Mouse (Mus musculus) C2C12 (cell line): ENCODE results near the gene Lypd4. TPM values are rescaled to one million over a fixed set of nuclear protein-coding genes. Genes with fewer than 3 reads are reported as not detected.

Experiments used
- H3K27me3 ChIP-seq: one replicate; pipeline ENCODE4 v1.6.1; 2011; ENCODE audit not compliant: control insufficient read depth, insufficient read depth, insufficient read length
- H3K36me3 ChIP-seq: one replicate; pipeline ENCODE4 v1.6.1; 2011; ENCODE audit not compliant: control insufficient read depth, insufficient read depth
- H3K4me3 ChIP-seq: one replicate; pipeline ENCODE4 v1.5.1; 2011; ENCODE audit warnings: mild to moderate bottlenecking, control low read depth; ENCODE audit not compliant: poor library complexity, insufficient read depth, severe bottlenecking
- H3K79me2 ChIP-seq: one replicate; pipeline ENCODE4 v1.6.1; 2011; ENCODE audit not compliant: control insufficient read depth, insufficient read depth
- H3K79me3 ChIP-seq: one replicate; pipeline ENCODE4 v1.6.1; 2011; ENCODE audit warnings: low read depth, control low read depth
- H3ac ChIP-seq: one replicate; pipeline ENCODE3; 2011; ENCODE audit warnings: low read depth; ENCODE audit not compliant: control insufficient read depth, insufficient read length
- CEBPB ChIP-seq: IDR thresholded peaks from one replicate; pipeline ENCODE4 v1.6.1; 2011; ENCODE audit warnings: low read depth, mild to moderate bottlenecking, control low read depth, moderate library complexity
- CTCF ChIP-seq: IDR thresholded peaks from one replicate; pipeline ENCODE4 v1.5.1; 2011; ENCODE audit not compliant: control insufficient read depth, insufficient read depth, insufficient read length
- FOSL1 ChIP-seq: IDR thresholded peaks from one replicate; pipeline ENCODE4 v1.8.0; 2011; ENCODE audit warnings: mild to moderate bottlenecking, low read length; ENCODE audit not compliant: poor library complexity, insufficient read depth, severe bottlenecking
- MAX ChIP-seq: IDR thresholded peaks from one replicate; pipeline ENCODE4 v1.6.1; 2011; ENCODE audit warnings: mild to moderate bottlenecking, control low read depth
- MYOD1 ChIP-seq: IDR thresholded peaks from one replicate; pipeline ENCODE4 v1.6.1; 2011; ENCODE audit warnings: low read depth; ENCODE audit not compliant: control insufficient read depth, insufficient read length
- MYOG ChIP-seq: IDR thresholded peaks from one replicate; pipeline ENCODE4 v1.6.1; 2011; ENCODE audit not compliant: control insufficient read depth, insufficient read length; ENCODE audit errors: extremely low read depth
- USF1 ChIP-seq: IDR thresholded peaks from one replicate; pipeline ENCODE4 v1.6.1; 2011; ENCODE audit warnings: low read depth, mild to moderate bottlenecking, control low read depth, moderate library complexity
- polyA plus RNA-seq: library from polyadenylated mRNA; unstranded; fragments of >200 nt; fragmentation: generic; extraction: Trizol; gene quantifications from one replicate; pipeline ENCODE4 v1.2.1, GENCODE M21; 2012; ENCODE audit warnings: missing spikeins

Gene Lypd4
- polyA plus RNA-seq, 1 experiment, result not detected

- H3ac ChIP-seq, result no peak overlapping the region
- H3K27me3 ChIP-seq, result no peaks in the 10 kb centered on the region
- TF ChIP-seq MYOD1 (no peak), FOSL1 (no peak), CTCF (no peak), CEBPB (no peak), MAX (no peak), USF1 (no peak), MYOG (no peak)
- H3K79me2 ChIP-seq, result no peaks in the 10 kb centered on the region
- no peaks in the 10 kb centered on the region for H3K36me3 ChIP-seq
- no peak overlapping the region for H3K4me3 ChIP-seq
- H3K79me3 ChIP-seq, result no peaks in the 10 kb centered on the region
These were observed 13.2 kb downstream of the Lypd4 start for GRCm38 (mm10) chr7:24856460-24857120.

- Histone ChIP-seq H3K79me3 (no peaks in the 10 kb centered on the region), H3K4me3 (no peak overlapping the region), H3K27me3 (no peaks in the 10 kb centered on the region), H3K79me2 (no peaks in the 10 kb centered on the region), H3K36me3 (no peaks in the 10 kb centered on the region), H3ac (no peak overlapping the region)
- TF ChIP-seq USF1, result no peak
- TF ChIP-seq MYOG, result no peak
- TF ChIP-seq MAX, result no peak
- TF ChIP-seq MYOD1, result no peak
- TF ChIP-seq CTCF, result no peak
- no peak for TF ChIP-seq FOSL1
- TF ChIP-seq CEBPB, result no peak
These were observed 16.0 kb downstream of the Lypd4 start for GRCm38 (mm10) chr7:24853695-24854094.

DNA sequence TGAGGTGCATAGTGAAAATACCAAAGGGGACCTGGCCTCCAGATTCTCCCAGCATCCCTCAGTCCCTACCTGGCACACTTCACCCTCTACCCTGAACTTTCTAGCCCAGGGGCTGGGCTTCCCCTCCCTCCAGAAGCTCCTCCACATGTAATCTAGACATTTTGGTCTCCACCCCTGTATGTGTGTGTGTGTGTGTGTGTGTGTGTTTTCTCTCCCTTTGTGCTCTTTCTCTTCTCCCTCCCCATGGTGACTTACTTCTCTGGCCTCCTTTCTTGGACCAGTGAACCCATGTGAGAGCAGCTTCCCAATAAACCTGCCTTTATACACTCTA lies 16.5 kb downstream of the Lypd4 start:
- TF ChIP-seq MYOG (no peak), MAX (no peak), FOSL1 (no peak), CTCF (no peak), MYOD1 (no peak), USF1 (no peak), CEBPB (no peak)
- no peak overlapping the region for H3K4me3 ChIP-seq
- no peaks in the 10 kb centered on the region for H3K79me2 ChIP-seq
- no peaks in the 10 kb centered on the region for H3K36me3 ChIP-seq
- H3K27me3 ChIP-seq, result no peaks in the 10 kb centered on the region
- H3ac ChIP-seq, result no peak overlapping the region
- no peaks in the 10 kb centered on the region for H3K79me3 ChIP-seq

DNA sequence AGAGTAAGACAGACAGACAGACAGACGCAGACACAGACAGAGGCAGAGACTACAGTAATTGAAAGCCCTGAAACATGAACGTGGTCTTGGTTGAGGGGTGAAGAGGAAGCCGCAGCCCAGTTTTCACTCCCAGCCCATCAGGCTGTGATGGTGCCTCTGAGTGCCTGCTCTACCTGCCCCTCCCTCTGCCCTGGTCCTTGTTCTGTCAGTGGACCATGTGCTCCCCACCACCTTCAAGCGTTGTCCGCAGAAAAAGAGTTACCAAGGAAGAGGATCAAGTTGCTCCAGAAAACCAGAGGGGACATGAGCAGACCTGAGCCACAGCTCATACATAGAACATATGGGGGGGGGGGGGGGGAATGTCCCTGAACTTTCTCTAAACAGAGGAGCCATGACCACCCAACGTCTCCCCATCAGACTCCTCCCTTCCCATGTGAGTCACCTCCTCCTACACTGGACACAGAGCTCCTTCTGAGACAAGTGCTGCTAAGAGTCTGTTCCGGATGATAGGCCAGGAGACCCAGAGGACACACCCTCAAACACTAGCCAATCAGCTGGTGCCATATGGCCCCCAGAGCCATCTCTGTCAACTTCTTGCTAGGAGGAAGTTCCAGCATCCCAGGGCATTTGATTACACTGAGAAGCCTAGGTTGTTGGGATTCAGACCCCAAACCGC lies 17.0 kb downstream of the Lypd4 start:
- H3K79me3 ChIP-seq, result no peaks in the 10 kb centered on the region
- H3K79me2 ChIP-seq, result no peaks in the 10 kb centered on the region
- TF ChIP-seq CTCF (no peak), MYOD1 (no peak), USF1 (no peak), MAX (no peak), MYOG (no peak), FOSL1 (no peak), CEBPB (no peak)
- no peak overlapping the region for H3ac ChIP-seq
- H3K36me3 ChIP-seq, result no peaks in the 10 kb centered on the region
- H3K27me3 ChIP-seq, result no peaks in the 10 kb centered on the region
- no peak overlapping the region for H3K4me3 ChIP-seq

DNA sequence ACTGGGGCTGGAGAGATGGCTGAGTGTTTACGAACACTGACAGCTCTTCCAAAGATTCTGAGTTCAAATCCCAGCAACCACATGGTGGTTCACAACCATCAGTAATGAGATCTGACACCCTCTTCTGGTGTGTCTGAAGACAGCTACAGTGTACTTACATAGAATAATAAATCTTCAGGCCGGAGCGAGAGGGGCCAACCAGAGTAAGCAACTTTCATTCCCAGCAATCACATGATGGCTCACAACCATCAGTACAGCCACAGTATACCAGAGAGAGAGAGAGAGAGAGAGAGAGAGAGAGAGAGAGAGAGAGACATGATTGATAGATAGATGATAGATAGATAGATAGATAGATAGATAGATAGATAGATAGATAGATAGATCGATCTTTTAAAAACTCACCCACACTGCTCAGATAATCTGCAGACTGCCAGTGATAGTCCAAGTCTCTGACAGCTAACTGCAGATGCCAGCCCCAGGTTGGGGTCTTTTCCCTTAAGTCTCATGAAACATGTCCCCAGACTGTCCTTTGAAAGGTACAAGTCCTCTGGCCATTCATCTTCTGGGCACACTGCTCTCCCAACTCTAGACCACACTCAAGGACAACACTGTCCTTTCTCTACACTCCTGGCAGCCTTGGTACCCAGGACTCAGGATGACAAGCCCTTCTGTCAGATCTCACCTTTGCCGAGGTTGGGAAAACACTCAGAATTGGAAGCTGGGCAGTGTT lies 18.0 kb downstream of the Lypd4 start:
- no peaks in the 10 kb centered on the region for H3K27me3 ChIP-seq
- no peaks in the 10 kb centered on the region for H3K79me3 ChIP-seq
- H3K4me3 ChIP-seq, result no peak overlapping the region
- H3K36me3 ChIP-seq, result no peaks in the 10 kb centered on the region
- no peak for TF ChIP-seq CTCF
- H3K79me2 ChIP-seq, result no peaks in the 10 kb centered on the region
- no peak overlapping the region for H3ac ChIP-seq

- Histone ChIP-seq H3K79me3 (no peaks in the 10 kb centered on the region), H3ac (no peak overlapping the region), H3K79me2 (no peaks in the 10 kb centered on the region), H3K27me3 (no peaks in the 10 kb centered on the region), H3K36me3 (no peaks in the 10 kb centered on the region), H3K4me3 (no peak overlapping the region)
- TF ChIP-seq USF1 (peak; percentile 72), MAX (peak; percentile 66), CEBPB (peak; percentile 44), FOSL1 (peak; percentile 24), MYOD1 (no peak), CTCF (no peak), MYOG (no peak)
These were observed 18.8 kb downstream of the Lypd4 start for GRCm38 (mm10) chr7:24850899-24851303.
